Mouse (Mus musculus) thymus, adult 18-20 months (tissue): ENCODE measurements around the gene Drd3.

Experiments used
- DNase-seq, 2 experiments: peaks; one replicate each; pipeline ENCODE4 v3.0.0; 2022; ENCODE audit warnings: mixed read lengths in 2 of 2

Drd3 gene

GRCm38 (mm10) chr16:43802466-43802865, 48.6 kb downstream of the Drd3 start:
- DNase-seq = no peak

- DNase-seq = no peak
Observed at GRCm38 (mm10) chr16:43804364-43804763, 50.5 kb downstream of the Drd3 start.

DNA sequence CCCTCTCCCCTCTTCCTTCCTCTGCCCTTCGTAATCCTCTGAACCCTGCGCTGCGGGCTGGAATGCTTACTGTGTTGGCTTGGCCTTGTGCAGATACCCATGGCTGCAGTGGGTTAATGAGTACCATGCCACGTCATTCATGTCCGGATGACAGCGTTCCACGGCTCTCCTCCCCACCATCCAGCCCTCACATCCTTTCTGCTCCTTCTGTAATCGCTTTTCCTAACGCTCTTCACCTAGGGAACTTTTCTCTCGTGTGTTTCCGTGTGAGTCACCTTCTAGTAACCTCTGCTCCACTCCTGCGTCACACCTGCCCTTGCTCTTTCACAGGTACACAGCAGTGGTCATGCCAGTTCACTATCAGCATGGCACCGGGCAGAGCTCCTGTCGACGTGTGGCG, 53.2 kb downstream of the Drd3 start:
- DNase-seq = no peak

GRCm38 (mm10) chr16:43809429-43809828, 55.6 kb downstream of the Drd3 start:
- no peak for DNase-seq

GRCm38 (mm10) chr16:43811402-43811801, 57.6 kb downstream of the Drd3 start:
- DNase-seq = no peak

- no peak for DNase-seq
Observed at GRCm38 (mm10) chr16:43814644-43815043, 60.8 kb downstream of the Drd3 start.

GRCm38 (mm10) chr16:43816321-43816720, 62.5 kb downstream of the Drd3 start:
- DNase-seq = no peak

DNA sequence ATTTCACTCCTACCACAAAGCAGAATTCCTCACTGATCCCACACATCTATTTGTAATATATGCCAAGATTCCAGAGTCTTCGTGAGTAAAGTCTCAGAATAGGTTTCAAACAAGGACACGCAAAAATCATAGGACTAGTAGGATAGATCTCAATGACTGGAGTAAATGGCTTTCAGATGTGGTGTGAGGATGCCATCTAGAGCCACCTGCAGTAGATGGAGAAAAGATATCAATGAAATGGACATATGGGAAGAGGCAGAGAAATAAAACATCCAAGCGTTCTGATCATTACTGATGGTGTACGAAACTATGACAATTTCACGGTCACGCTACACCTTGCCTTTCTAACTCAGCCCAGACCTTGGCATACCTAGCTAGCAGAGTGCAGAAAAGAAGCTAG, 64.6 kb downstream of the Drd3 start:
- no peak for DNase-seq

- no peak for DNase-seq
Observed at GRCm38 (mm10) chr16:43827492-43827891, 73.7 kb downstream of the Drd3 start.

GRCm38 (mm10) chr16:43831957-43832356, 78.1 kb downstream of the Drd3 start:
- DNase-seq = no peak

DNA sequence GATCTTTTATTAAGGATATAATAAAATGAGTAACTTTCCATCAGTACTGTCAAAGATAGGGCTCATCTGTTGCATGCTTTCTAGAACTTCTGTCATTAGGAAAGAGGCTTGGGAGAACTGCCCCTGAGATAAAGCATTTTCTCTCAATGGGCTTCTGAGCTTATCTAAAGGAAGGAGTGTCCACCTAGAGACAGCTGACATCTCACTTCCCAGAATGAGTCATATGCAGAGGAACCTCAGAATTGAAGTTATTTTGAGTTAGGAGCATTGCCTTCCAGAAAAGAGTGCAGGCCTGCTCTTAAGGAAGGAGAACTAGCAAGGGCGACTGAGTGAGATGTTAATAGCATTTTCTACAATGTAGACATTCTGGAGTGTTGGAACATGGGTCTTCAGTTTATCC, 87.4 kb downstream of the Drd3 start:
- no peak for DNase-seq

DNA sequence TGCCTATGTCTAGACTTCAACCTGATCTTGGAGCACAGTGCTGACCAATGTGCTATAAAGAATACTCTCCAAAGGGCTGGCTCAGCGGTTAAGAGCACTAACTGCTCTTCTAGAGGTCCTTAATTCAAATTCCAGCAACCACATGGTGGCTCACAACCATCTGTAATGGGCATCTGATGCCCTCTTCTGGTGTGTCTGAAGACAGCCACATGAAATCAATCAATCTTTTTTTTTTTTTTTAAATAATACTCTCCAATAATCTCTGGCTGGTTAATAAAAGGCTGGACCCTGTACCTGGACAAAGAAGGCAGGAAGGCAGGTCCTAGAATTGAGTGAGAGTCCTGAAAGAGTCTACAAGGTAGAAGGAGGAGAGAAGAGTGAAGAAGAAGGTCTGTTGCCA, 96.0 kb downstream of the Drd3 start:
- no peak for DNase-seq

GRCm38 (mm10) chr16:43858941-43859476, 105.2 kb downstream of the Drd3 start:
- no peak for DNase-seq

- DNase-seq = no peak
Observed at GRCm38 (mm10) chr16:43860624-43861023, 106.8 kb downstream of the Drd3 start.

GRCm38 (mm10) chr16:43869805-43870204, 116.0 kb downstream of the Drd3 start:
- DNase-seq = no peak

DNA sequence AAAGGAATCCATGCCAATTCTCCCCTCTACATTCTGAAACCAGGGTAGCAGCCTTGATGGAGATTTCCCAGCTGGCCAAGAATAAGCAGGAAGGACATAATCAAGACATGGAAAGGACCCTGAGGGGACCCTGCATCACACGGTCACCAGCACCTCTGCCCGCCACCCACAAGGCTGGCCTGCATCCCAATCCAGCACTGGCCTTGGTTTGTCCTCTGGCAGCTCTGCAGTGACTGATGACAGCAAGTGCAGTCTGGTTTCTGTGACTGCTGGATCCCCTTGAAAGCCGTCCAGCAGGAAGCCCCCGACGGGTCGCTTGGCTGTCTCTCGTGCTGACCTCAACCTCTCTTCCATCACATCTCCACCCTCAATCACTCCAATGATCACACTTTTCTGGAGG, 117.6 kb downstream of the Drd3 start:
- no peak for DNase-seq
